Mouse (Mus musculus) forebrain, postnatal 0 days (tissue): ENCODE data around the gene Lrp10. TPM values are rescaled to one million over a fixed set of nuclear protein-coding genes. Genes with fewer than 3 reads are reported as not detected.

Experiments
- ATAC-seq: fragments of 200-750 bp; cut with Nextera tagmentation; 2 replicates; pipeline ENCODE4 v1.8.0; 2017; ENCODE audit warnings: mild to moderate bottlenecking, moderate library complexity
- DNase-seq: peaks from one replicate; pipeline ENCODE4 v3.0.0-alpha.2; 2015
- H3K27ac ChIP-seq: fragments of 300-500 bp; sonication (generic); 2 replicates; pipeline ENCODE4 v1.5.1; 2014; ENCODE audit warnings: low read depth, mild to moderate bottlenecking, antibody characterized with exemption, low read length, moderate library complexity, mixed read lengths
- H3K27me3 ChIP-seq: fragments of 300-500 bp; sonication (generic); 2 replicates; pipeline ENCODE4 v1.6.1; 2014; ENCODE audit warnings: mild to moderate bottlenecking, low read length, mixed read lengths; ENCODE audit not compliant: insufficient read depth
- H3K36me3 ChIP-seq: fragments of 300-500 bp; sonication (generic); 2 replicates; pipeline ENCODE4 v1.6.1; 2014; ENCODE audit warnings: mild to moderate bottlenecking, moderate library complexity; ENCODE audit not compliant: insufficient read depth
- H3K4me1 ChIP-seq: fragments of 300-500 bp; sonication (generic); 2 replicates; pipeline ENCODE4 v1.6.1; 2014; ENCODE audit warnings: antibody characterized with exemption; ENCODE audit not compliant: insufficient read depth
- H3K4me2 ChIP-seq: fragments of 300-500 bp; sonication (generic); 2 replicates; pipeline ENCODE4 v1.6.1; 2014; ENCODE audit warnings: low read depth, mild to moderate bottlenecking, moderate library complexity
- H3K4me3 ChIP-seq: fragments of 300-500 bp; sonication (generic); 2 replicates; pipeline ENCODE4 v1.5.1; 2014; ENCODE audit warnings: low read depth, low read length, mixed read lengths
- H3K9ac ChIP-seq: fragments of 300-500 bp; sonication (generic); 2 replicates; pipeline ENCODE4 v1.6.1; 2014; ENCODE audit warnings: mild to moderate bottlenecking
- H3K9me3 ChIP-seq: fragments of 300-500 bp; sonication (generic); 2 replicates; pipeline ENCODE4 v1.6.1; 2016; ENCODE audit warnings: low read length
- CTCF ChIP-seq: sonication (generic); IDR thresholded peaks from 2 replicates; pipeline ENCODE4 v1.5.1; 2016; ENCODE audit warnings: antibody characterized with exemption, control low read depth, low read depth
- WGBS: fragments of 180-500 bp; shearing (Covaris S2); extraction: QIAGEN DNeasy Blood & Tissue Kit; methylation state at CpG from one replicate; pipeline ENCODE4 v1.1.7; 2014; 5-methylcytosine and 5-hydroxymethylcytosine counted together
- polyA plus RNA-seq: library from polyadenylated mRNA; unstranded; fragments of >200 nt; fragmentation: Nextera tagmentation; extraction: Ambion mirVana; gene quantifications from 2 replicates; pipeline ENCODE4 v1.2.1, GENCODE M21; 2015
- total RNA-seq: library from RNA; depleted of rRNA; stranded (reverse); fragments of >200 nt; gene quantifications from 2 replicates; pipeline ENCODE4 v1.2.3, GENCODE M21; 2014

Lrp10 gene
- total and polyA plus RNA-seq, 2 experiments from 2014 or later = 38.5 to 39.6 TPM

- WGBS = 90% methylated on average over 1 of the region's 1 CpGs
- no peak overlapping the region for H3K4me2 ChIP-seq
- H3K36me3 ChIP-seq = peaks cover under 1% of the 10 kb centered on the region; the same call in 1 of the 2 replicates
- ATAC-seq (no peak), DNase-seq (no peak)
- H3K27me3 ChIP-seq = no peaks in the 10 kb centered on the region
- H3K4me3 ChIP-seq = no peak overlapping the region
- no peak overlapping the region for H3K27ac ChIP-seq
- no peak for TF ChIP-seq CTCF
- H3K4me1 ChIP-seq = no peaks in the 10 kb centered on the region; the same call in 1 of the 2 replicates
- no peak overlapping the region for H3K9ac ChIP-seq
- H3K9me3 ChIP-seq = no peaks in the 10 kb centered on the region
Observed at GRCm38 (mm10) chr14:54424634-54425033, 39.3 kb upstream of the Lrp10 start.

DNA sequence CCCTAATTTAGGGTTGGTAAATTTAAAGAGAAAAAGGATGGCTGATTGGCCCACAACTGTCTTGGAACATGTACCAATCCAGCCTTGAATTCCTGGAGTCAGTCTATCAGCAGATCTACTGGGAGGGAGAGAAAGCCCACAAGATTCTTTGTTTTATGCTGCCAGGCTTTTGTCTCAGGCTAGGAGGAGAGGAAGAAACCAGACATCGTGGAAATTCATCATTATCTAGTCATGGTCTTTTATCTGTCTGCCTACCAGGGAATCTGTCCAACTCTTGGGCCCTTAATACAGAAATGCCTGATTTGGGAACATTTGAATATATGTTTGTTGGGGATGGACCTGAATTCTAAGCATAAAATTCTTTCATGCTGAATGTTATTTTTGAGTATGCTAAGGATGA, 38.4 kb upstream of the Lrp10 start:
- Histone ChIP-seq H3K27me3 (no peaks in the 10 kb centered on the region), H3K27ac (0 out of 2 replicates have a peak overlapping the region, but pooled peaks have one; percentile 96), H3K9me3 (no peaks in the 10 kb centered on the region), H3K4me1 (no peaks in the 10 kb centered on the region; the same call in 1 of the 2 replicates), H3K9ac (no peak overlapping the region), H3K4me3 (no peak overlapping the region), H3K36me3 (peaks cover 8% of the 10 kb centered on the region), H3K4me2 (0 out of 2 replicates have a peak overlapping the region, but pooled peaks have one; percentile 70)
- DNase-seq (no peak), ATAC-seq (no peak)
- 86% methylated on average over 1 of the region's 1 CpGs for WGBS
- no peak for TF ChIP-seq CTCF

GRCm38 (mm10) chr14:54426003-54426688, 37.8 kb upstream of the Lrp10 start:
- ATAC-seq (peak; percentile 61), DNase-seq (no peak)
- Histone ChIP-seq H3K9me3 (no peaks in the 10 kb centered on the region), H3K36me3 (peaks cover 8% of the 10 kb centered on the region), H3K4me3 (peak overlapping the region; percentile 96), H3K27ac (peak overlapping the region; percentile 96), H3K27me3 (no peaks in the 10 kb centered on the region), H3K9ac (peak overlapping the region; percentile 85), H3K4me1 (no peaks in the 10 kb centered on the region; the same call in 1 of the 2 replicates), H3K4me2 (peak overlapping the region; percentile 70)
- 31% methylated on average over 14 of the region's 14 CpGs for WGBS
- no peak; the same call in 1 of the 2 replicates for TF ChIP-seq CTCF

DNA sequence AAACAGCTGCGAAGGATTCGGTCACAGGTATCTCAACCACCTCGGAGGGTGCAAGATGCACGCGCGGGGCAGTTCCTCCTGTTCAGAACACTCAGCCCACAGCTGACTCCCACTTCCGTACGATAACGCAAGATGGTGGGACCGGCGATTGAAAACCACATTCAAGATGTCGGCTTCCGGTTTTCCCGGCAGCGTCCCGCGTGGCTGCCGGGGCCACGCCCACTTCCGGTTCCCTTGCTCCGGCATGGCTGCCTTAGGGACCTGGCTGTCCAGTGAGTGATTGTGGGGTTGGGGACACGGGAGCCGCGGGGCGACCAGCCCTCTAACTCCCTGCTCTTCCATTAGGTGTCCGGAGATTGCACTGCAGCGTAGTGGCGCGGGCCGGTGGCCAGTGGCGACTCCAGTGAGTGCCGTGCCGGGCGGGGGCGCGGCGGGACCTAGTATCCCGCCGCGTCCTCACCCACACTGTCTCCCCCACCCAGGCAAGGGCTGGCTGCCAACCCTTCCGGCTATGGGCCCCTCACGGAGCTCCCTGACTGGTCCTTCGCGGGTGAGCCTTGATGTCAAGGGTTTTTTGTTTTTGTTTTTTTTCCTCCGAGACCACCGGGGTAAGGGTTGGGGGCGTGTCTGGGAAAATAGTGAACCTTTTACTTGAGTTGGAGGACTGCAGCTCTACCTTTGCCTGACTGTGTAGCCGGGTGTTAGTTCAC, 37.1 kb upstream of the Lrp10 start, which contains the start of gene Mrpl52:
TSS of gene Mrpl52 (plus strand) at position 221 of the 710 bp plus-strand sequence.
- H3K4me2 ChIP-seq = peak within 1 kb of the TSS; percentile 70
- 4% methylated on average over 48 of the region's 48 CpGs for WGBS

GRCm38 (mm10) chr14:54427696-54428095, 36.2 kb upstream of the Lrp10 start:
- WGBS = 87% methylated on average over 7 of the region's 7 CpGs
- DNase-seq = no peak
- H3K9ac ChIP-seq = no peak overlapping the region

More for the DNA sequence above, 37.1 kb upstream of the Lrp10 start, which contains the start of gene Mrpl52:
- Histone ChIP-seq H3K36me3 (peaks cover 8% of the 10 kb centered on the region), H3K9me3 (no peaks in the 10 kb centered on the region), H3K27me3 (no peaks in the 10 kb centered on the region), H3K4me1 (no peaks in the 10 kb centered on the region; the same call in 1 of the 2 replicates), H3K27ac (peak within 1 kb of the TSS; percentile 96), H3K9ac (peak within 1 kb of the TSS; percentile 85), H3K4me3 (peak within 1 kb of the TSS; percentile 96)
- peak; percentile 87 for ATAC-seq
- no peak for TF ChIP-seq CTCF
- DNase-seq = peak; percentile 95

GRCm38 (mm10) chr14:54428421-54428820, 35.5 kb upstream of the Lrp10 start:
- ATAC-seq (no peak), DNase-seq (no peak)
- H3K4me1 ChIP-seq = no peaks in the 10 kb centered on the region; the same call in 1 of the 2 replicates
- 88% methylated on average over 5 of the region's 5 CpGs for WGBS
- H3K27me3 ChIP-seq = no peaks in the 10 kb centered on the region
- H3K4me3 ChIP-seq = no peak overlapping the region
- no peak overlapping the region for H3K9ac ChIP-seq
- no peak overlapping the region for H3K4me2 ChIP-seq
- TF ChIP-seq CTCF = no peak
- no peak overlapping the region for H3K27ac ChIP-seq
- peaks cover 8% of the 10 kb centered on the region for H3K36me3 ChIP-seq
- H3K9me3 ChIP-seq = no peaks in the 10 kb centered on the region

More at GRCm38 (mm10) chr14:54427696-54428095, 36.2 kb upstream of the Lrp10 start:
- no peaks in the 10 kb centered on the region for H3K9me3 ChIP-seq
- H3K4me3 ChIP-seq = peak overlapping the region; percentile 96; the same call in 1 of the 2 replicates
- peak overlapping the region; percentile 70 for H3K4me2 ChIP-seq
- H3K4me1 ChIP-seq = no peaks in the 10 kb centered on the region; the same call in 1 of the 2 replicates
- no peak overlapping the region for H3K27ac ChIP-seq
- H3K27me3 ChIP-seq = no peaks in the 10 kb centered on the region
- H3K36me3 ChIP-seq = peaks cover 8% of the 10 kb centered on the region
- ATAC-seq = no peak
- no peak for TF ChIP-seq CTCF
